Mouse (Mus musculus) fat pad, adult 2 months (tissue): ENCODE results near the gene Ptar1.
"Not testable (repeated sequence)": the region's sequence is repeated elsewhere in the genome, so short reads cannot be mapped to it uniquely, and the experiment has no call there.

ENCODE experiments used
- DNase-seq: peaks from one replicate; pipeline ENCODE4 v3.0.0-alpha.2; 2011; ENCODE audit warnings: low read depth, low spot score; ENCODE audit errors: extremely low read depth

The Ptar1 gene

DNA sequence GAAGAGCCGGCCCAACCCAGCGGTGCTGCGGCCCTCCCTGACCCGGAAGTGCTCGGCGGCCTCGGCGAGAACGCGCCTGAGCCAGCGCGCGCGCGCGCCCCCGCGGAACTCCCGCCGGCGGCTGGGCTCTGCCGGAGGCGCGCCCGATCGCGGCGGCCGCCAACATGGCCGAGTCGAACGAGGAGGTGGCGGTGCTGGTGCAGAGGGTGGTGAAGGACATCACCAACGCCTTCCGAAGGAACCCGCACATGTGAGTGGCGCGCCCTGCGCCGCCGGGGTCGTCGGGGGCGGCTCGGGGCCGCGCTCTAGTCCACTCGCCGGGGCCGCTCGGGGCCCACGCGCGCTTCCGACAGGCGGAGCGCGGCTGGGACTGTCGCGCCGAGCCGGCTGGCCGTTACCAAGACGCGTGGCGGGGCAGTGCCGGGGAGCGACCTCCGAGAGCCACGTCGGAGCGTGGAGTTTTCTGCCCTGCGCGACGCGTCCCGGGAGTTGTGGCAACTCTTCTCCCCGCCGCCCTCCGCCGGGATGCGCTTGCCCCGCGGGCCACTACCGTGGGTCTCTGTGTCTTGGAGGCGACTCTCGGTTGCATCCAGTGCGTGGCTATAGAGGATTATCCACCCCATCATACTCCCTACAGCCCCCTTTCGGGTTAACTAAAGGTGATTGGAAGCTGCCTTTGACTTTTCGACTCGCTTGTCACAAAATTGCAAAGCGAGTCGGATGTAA is at the start of gene Ptar1:
TSS of gene Ptar1 (plus strand) at position 134 of the 726 bp plus-strand sequence.
- DNase-seq: no peak

DNA sequence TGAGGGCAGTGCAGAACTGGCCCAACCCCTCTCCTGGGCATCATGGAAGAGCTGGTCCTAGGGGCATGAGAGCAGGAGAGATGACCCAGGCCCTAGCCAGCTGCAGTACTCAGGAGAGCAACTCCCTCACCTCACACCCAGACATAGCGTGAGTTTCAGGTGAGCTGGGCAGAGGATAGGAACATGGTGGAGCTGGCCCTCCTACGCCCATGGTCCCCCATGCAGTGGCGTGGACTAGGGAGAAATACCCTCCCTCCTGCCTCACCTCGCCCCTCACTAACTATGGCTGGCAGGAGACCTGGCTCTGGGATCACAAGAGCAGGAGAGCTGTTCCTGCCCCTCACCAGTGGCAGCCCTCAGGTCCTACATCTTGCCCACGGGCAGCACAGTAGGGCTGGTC is 43.4 kb upstream of the Ptar1 start:
- DNase-seq: no peak

DNA sequence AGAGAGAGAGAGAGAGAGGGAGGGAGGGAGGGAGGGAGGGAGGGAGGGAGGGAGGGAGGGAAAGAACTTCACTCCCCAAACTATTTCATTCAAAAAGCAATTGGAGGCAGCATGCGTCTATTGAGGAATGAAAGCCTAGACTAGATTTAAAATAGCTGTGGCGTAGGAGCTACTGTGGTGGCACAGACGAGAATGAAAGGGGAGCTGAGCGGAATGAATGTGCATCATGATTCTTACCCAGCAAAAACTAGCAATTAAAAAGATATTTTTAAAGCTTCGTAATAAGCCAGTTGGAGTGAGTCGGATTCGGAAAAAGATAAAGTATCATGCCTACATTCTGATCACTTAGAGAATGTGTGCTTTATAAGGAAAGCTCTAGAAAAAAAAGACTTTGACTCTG is 41.9 kb upstream of the Ptar1 start:
- DNase-seq: no peak

DNA sequence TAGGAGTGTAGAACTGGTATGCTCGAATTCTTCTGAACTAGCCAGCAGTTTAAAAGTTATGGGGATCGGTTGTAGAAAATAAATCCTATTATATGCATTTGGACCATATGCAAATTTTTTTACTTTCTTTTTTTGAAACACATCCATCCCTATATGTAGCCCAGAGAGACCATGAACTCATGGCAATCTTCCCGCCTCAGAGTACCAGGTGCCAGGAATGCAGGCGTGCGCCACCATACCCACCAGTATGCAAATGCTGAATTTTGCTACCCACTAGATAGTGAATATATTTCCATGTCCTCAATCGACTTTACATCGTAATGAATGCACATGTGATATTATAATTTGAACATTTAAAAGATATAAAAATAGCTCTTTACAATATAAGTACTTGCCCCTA is 39.9 kb upstream of the Ptar1 start:
- DNase-seq: no peak

DNA sequence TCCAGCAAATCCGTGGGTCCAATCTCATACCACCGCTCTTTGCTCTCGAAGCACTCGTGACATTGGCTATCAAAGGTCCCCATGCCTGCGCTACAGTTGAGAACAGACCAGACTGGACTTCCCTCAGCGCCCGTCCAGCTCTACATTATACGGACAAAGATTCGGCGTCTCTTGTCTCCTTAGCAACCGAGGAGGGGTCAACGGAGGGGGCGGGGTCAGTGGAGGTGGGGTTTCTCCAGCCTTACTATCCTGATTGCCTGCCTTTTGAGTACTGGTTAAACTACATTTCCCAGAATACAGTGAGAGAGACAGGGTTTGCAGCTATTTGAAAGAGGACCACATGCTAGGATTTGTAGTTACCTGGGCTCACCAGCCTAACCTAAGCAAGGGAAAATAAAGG is 34.6 kb upstream of the Ptar1 start, which contains the start of gene 1700028P14Rik:
TSS of gene 1700028P14Rik (minus strand) at position 169 of the 400 bp plus-strand sequence.
- no peak for DNase-seq

DNA sequence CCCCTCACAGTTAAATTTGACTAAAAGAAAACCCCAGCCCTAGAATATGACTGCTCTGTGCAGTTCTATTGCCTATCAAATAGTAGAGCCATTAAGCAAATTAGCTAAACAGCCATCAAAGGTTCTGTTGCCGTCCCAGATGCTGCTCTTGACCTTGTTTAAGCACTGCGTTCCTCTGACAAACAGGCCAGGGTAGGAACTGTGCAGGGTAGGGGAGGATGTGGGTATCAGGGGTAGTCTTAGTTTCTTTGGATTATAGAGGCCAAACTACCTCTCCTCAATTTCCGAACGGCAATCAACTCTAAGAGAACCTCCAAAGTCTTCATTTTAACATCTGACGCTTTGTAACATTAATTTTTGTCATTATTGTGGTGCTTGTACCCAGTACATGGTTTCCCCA is 34.1 kb upstream of the Ptar1 start:
- no peak for DNase-seq

DNA sequence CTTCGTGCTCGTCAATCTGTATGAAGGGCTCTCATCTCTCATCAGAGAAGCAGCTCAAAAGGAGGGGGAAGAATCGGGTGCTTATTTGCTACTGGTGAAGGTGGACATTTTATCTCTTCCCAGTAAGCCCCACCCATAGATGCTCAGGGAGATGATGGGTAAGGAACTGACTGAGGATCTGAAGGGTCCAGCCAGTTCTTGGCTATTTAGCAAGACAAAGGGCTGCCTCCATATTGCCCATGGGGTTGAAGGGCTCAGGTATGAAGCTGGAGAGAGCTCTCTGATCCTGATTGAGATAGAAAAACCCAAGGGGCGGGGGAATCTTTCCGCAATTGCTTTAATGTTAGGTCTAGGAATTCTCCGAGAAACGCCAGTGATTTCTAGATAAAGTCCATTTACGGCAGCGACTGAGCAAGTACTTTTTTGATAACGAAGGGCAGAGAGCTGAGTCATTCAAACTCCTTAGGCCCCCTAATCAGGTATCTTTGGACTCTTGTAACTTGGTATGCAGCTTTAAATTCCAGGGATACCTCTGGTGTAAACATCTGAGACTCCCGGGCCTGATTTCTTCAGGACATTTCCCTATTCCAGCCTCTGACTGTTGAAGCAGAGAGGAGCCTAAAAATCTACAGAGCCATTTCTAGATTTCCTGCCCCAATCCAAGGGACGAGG is 29.8 kb upstream of the Ptar1 start:
- no peak for DNase-seq

DNA sequence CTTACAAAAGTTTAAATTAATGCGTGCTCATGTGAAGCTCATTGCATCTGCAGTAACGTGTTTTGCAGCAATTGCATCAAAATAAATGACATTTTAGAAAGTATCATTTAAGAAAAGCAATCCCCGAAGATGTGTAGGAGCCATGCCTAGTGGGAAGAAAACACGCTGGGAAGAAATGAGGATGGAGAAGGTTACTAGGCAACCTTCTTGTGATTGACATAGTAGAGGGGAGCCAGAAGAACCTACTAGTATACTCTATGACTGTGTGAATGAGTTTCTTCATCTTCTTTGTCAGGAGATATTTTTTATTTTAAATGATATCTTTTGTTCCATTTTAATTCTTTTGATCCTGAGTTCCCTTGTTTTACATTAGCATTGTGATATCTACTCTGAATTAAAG is 28.9 kb upstream of the Ptar1 start:
- DNase-seq: no peak

DNA sequence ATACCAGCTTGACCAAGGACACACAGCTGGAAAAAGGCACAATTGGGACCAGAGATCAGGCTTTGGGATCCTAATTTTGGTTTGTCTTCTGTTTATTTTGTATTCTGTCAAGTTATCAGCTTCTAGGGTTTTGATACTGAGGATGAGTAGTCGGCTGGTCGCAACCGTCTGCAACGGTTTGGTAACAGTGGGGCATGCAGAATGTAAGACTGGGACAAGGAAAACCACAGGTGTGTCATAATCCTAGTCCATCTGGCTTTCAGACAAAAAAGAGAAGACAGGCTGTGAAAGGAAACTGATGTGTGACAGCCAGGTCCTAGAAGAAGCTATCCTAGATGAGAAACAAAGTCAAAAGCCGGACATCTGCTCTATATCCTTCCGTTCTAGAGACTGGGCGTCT is 23.1 kb upstream of the Ptar1 start:
- no peak for DNase-seq

DNA sequence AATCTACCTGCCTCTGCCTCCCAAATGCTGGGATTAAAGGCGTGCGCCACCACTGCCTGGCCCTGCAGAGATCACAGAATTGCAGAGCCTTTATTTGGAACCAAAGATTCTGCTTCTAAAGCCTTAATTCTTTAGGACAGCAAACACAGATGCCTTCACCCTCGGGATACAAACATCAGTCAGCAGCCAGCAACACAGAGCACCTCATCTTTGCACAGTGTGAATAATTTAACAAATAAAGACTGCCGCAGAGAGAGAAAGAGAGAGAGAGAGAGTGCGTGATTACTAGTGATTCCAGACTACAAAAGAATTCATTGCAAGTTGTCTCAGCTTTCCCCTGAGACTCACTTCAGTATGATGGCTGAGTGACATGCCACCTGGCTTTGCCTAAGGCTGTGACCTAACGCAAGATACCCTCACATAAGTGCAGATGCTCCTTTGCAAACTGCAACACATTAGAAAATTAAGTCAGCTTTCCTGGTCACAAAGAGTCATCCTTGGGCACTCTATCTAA is 19.0 kb upstream of the Ptar1 start:
- DNase-seq: no peak

DNA sequence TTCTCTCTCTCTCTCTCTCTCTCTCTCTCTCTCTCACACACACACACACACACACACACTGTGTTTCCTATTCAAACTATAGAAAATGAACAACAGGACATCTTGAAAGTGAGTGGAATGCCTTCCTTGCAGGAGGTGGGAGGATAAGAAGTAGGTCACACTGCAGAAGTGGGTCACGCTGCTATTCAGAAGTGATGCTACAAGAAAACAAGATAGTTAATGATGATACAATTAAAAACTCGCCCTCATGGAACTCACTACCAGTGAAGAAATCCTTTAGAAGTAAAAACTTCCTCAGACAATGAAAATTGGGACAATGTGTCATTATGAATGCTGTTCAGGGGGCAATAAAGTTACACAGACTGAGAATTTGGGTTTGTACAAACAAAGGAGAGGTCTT is 14.2 kb upstream of the Ptar1 start:
- DNase-seq: no peak

DNA sequence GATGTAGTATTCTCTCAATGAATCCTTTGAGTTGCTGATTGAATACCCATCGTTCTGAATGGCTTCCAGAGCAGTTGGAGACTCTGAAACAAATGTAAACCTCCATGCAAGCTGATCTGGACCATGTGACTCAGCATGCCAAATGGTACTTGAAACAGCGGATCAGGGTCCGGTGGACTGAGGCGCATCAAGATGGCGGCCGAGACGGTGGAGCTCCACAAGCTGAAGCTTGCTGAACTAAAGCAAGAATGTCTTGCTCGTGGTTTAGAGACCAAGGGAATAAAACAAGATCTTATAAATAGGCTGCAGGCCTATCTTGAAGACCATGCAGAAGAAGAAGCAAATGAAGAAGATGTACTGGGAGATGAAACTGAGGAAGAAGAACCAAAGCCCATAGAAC is 11.6 kb upstream of the Ptar1 start:
- DNase-seq: not testable (repeated sequence)

DNA sequence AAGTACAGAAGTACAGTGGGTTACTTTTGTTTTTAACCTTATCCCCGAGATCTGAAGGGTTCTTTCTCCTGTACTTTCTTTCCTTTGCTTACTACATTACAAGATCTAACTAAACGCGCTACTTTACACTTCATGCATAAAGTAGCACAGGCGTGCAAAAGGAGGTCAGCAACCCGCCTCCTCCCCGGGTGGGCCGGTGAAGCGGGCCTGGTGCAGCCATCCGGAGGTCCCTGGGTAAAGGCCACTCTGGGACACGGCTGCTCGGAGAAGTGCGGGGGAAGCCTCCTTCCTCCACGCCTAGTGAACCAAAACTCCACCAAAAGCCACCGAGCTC is 300 bp upstream of the Ptar1 start:
- DNase-seq: no peak

DNA sequence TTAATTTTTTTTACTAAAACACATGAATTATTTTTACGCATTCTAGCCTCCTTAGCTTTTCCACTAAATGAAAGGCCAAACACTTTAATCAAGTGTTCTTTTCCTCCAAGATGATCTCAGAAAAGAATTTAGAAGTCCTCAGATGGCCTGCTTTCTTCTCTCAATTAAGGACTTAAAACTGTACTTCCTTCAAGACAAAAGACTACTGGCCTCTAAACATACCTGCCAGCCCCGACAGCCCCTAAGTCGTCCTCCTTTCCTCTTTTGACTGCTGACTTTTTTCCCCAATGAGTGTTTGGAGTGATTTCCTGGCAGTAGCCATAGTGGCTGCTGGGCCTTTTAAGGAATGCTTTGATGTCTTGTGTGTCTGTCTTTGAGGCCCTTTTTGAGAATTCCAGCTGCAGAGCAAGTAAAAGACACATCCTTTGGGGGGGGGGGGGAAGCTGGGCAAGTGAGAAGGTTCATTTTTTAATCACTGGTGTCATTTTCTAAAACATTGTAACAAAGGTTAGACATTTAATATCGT is 1.3 kb downstream of the Ptar1 start:
- DNase-seq: no peak

DNA sequence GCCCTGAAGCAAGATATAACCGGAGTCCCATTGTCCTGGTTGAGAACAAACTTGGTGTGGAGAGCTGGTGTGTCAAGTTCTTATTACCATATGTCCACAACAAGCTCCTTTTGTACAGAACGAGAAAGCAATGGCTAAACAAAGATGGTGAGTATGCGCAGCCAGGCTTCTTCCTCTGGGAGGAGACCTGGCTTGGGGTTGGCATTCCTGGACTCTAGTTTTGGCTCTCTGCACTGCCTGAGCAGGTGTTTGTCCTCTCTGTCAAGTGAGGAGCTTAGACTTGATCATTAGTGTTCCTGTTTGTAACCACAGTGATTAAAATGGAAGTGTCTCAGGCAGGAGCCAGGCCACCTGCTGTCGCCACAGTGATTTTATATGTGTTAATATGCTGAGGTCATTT is 7.1 kb downstream of the Ptar1 start:
- DNase-seq: no peak

DNA sequence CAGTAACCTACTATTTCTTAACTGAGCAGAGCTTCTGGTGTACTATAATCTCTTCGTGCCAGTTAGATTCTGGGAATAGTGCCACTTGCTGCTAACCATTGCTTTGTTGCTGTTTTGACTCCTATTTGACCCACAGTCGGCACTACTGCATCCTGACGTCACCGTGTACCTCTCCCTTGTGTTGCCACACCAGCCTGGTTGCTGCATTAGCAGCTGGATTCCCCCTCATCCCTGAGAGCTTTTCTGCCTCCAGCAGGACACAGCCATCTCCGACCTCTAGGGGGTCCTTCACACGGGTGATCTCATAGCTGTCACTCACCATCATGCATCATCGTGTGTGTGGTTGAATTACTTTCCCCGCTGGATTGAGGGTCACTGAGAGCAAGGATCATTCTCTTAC is 10.6 kb downstream of the Ptar1 start:
- DNase-seq: no peak

DNA sequence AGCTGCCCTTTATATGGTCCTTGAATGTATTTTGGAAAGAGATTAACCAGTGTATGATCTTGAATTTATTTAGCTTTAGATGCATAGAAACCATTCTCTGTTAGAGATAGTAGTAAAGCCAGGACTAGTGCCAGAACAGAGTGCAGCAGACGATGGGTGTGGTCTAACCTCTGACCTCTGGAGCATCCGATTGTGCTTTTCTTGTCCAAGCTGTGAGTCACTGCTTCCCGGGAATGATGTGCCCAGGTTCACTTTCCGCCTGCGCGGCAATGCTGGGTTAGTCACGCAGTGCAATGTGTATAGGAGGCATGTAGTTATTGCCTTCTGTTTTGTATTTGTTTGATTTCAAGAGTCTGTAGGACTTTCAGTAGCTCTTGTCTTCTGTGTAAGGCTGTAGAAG is 11.1 kb downstream of the Ptar1 start:
- no peak for DNase-seq

DNA sequence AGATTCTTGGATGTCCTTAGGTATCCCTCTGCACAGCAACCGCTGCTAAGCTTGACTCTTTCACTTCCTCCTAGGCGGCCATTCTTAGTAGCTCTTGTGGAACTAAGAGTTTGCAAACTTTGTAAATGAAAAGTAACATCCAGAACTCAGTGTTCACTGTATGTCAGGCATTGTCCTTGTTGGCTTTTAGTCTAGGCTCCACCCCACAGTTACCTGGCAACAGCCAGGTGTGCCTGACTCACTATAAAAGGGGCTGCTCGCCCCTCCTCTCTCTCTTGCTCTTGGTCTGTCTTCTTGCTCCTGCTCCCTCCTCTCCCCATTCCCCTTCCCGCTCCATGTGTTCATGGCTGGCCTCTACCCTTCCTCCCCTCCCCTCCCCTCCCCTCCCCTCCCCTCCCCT is 11.9 kb downstream of the Ptar1 start:
- no peak for DNase-seq

DNA sequence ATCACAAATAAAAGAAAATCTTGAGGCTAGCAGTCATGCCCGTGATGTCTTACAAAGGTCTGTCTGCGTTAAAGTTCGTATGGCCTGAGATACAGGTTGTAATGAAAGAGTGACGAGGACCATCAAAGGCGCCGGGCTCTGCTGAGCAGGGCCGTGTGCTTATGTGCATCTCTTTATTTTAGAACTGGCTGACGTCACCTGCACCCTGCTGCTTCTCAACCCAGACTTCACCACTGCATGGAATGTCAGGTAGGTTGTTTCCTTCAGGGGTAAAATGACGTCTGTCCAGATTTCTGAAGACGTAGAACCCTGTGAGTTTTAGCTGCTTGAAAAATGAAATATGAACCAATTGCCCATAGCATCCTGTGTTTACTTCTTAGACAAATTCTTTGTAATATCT is 15.7 kb downstream of the Ptar1 start:
- DNase-seq: no peak

DNA sequence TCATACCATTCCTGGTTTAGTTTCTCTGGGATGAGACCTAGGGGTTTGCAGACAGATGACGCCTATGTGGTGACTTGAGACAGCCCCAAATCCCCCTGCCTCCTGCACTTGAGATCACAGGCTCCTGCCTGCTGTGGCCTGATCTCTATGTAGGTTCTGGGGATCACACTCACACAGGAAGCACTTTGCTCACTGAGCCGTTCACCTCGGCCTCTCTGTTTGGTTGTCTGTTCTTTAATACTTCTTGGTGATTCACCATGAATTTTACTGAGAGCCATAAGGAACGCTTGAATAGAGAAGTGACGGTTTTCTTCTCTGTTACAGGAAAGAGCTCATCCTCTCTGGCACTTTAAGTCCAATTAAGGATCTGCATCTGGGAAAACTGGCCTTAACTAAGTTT is 18.2 kb downstream of the Ptar1 start:
- DNase-seq: no peak

DNA sequence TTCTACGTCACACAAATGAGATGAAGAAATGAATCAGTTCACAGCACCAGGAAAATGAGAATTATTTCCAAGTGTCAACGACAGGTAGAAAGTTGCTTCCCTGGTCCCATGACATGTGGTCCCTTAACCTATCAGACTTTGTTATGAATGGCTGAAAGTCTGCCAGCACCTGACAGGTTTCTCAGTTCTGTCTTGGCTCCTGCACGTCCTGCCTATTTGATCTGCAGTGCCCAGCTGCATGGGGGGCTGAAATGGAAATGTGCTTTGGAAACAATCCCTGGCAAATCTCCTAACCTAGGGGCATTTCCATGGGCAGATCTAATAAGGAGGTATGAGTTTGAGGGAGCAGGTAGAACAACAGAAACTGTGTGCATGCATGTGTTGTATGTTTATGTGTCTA is 59.3 kb downstream of the Ptar1 start:
- no peak for DNase-seq

DNA sequence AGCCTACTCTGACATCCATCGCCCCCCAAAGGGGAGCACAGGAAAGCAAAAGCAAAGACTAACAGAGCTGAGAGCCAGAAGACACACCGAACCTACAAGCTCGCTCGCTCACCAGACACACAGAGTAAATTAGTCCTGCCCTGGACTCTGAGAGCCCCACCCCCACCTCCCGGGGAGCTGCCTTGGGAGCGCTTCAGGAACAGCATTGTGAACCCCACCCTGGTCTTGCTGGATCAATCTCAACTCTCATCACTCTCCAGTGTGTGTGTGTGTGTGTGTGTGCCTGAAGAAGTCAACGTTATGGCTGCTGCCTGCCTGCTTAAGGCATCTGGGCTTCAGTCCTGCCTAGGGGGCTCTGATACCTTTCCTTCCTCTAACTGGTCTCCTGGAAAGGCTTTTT is 69.8 kb downstream of the Ptar1 start:
- no peak for DNase-seq
